9 mouse cellular contexts compared by ENCODE assay signal in genomic region chr5:115509790-115510689, GRCm38 (mm10). TPM values are rescaled to one million over a fixed set of nuclear protein-coding genes. Genes with fewer than 3 reads are reported as not detected.
A peak's percentile ranks its signal among the peaks of the same experiment; 100 is the strongest.
DNase-seq lines count a peak whose midpoint lies in the region; ATAC-seq lines count a peak whose summit lies in the region.
"Had no signal": no experiment of that assay in that cellular context is flagged by ENCODE, and none has a peak within 500 bp of the region (broad histone marks: within the 10 kb centered on the region; RNA-seq: fewer than 3 reads in every experiment).

No protein-coding gene starts in this region.

- ATAC-seq in heart, embryonic 16.5 days (replicated peaks; ENCODE audit: extremely low read depth, insufficient read depth, low FRiP score): no peak
- peak; percentile 38 for ATAC-seq in megakaryocyte, adult 5-6 weeks (ENCODE audit: poor library complexity, severe bottlenecking)

- peak overlapping the region; percentile 78 for H3K27ac ChIP-seq in heart, embryonic 16.5 days (ENCODE audit: low read length)

- H3K36me3 ChIP-seq in heart, embryonic 16.5 days (ENCODE audit: control insufficient read depth, insufficient read depth): peaks cover 2% of the 10 kb centered on the region; the same call in 1 of the 2 replicates

- WGBS in heart, embryonic 16.5 days: 72% methylated on average over 15 of the region's 15 CpGs

- no peaks in the 10 kb centered on the region for H3K27me3 ChIP-seq in heart, embryonic 16.5 days (ENCODE audit: control insufficient read depth, insufficient read depth, low read length)

- peak overlapping the region; percentile 92 for H3K9ac ChIP-seq in heart, embryonic 16.5 days (ENCODE audit: low read length)

- intact Hi-C loops in heart, postnatal 25 days (cut with DNase I): no loop called here

- no peaks in the 10 kb centered on the region for H3K9me3 ChIP-seq in heart, embryonic 16.5 days (replicated peaks; ENCODE audit: control insufficient read depth, low read length)

- DNase-seq in heart, adult 11 months: peak; percentile 95
- DNase-seq in heart, postnatal 25 days (ENCODE audit: low spot score): no peak
- peak; percentile 42 for DNase-seq in NIH3T3 (ENCODE audit: low read depth)
- no peak for DNase-seq in B cell, adult 2 months
- DNase-seq in spleen, postnatal 36 days (ENCODE audit: low spot score in 2 of 2): no peak
- DNase-seq in adrenal gland, postnatal 25 days: no peak

- peaks cover 45% of the 10 kb centered on the region for H3K4me1 ChIP-seq in heart, embryonic 16.5 days (ENCODE audit: control insufficient read depth, insufficient read depth, low read length)

- peak overlapping the region; percentile 88 for H3K4me3 ChIP-seq in heart, embryonic 16.5 days (ENCODE audit: low read length)
- H3K4me3 ChIP-seq: erythroblast, embryonic 14.5 days had no signal

- H3K4me2 ChIP-seq in heart, embryonic 16.5 days (ENCODE audit: low read depth, low read length): peak overlapping the region; percentile 87

RNA-seq across cellular contexts. Expression of gene Pxn, which starts 3.6 kb away (rescaled TPM):
- 10 to 100 TPM; 34.4 to 39.5 TPM for total RNA-seq in heart, postnatal 25 days (2021)
- 39.1 and 40.6 TPM in 2 replicates for polyA plus RNA-seq in heart, embryonic 16.5 days (2015; fragmentation: Nextera tagmentation; extraction: Ambion mirVana)
- total RNA-seq in megakaryocyte, adult 5-6 weeks (2015): 81.3 and 93.8 TPM in 2 replicates
- 151 and 199 TPM in 2 replicates for total RNA-seq in megakaryocyte, adult 5-6 weeks (2017)
- 38.4 and 45.8 TPM in 2 replicates for total RNA-seq in adrenal gland, postnatal 25 days (2021)

RNA-seq across cellular contexts. Expression of gene Sirt4, which starts 25.5 kb away (rescaled TPM):
- 10 to 100 TPM; 16.8 to 18.5 TPM for total RNA-seq in heart, postnatal 25 days (2021)
- polyA plus RNA-seq in heart, embryonic 16.5 days (2015; fragmentation: Nextera tagmentation; extraction: Ambion mirVana): 18.7 and 24.0 TPM in 2 replicates
- 3.6 and 5.4 TPM in 2 replicates for total RNA-seq in megakaryocyte, adult 5-6 weeks (2015)
- total RNA-seq in megakaryocyte, adult 5-6 weeks (2017): 2.0 and 3.3 TPM in 2 replicates
- total RNA-seq in adrenal gland, postnatal 25 days (2021): 25.2 and 38.3 TPM in 2 replicates

RNA-seq across cellular contexts. Expression of gene Pla2g1b, which starts 44.0 kb away (rescaled TPM):
- not detected for total RNA-seq in heart, postnatal 25 days (2021)
- polyA plus RNA-seq in heart, embryonic 16.5 days (2015; fragmentation: Nextera tagmentation; extraction: Ambion mirVana): 0.46 and 0.92 TPM in 2 replicates
- not detected in 2 replicates for total RNA-seq in megakaryocyte, adult 5-6 weeks (2015)
- not detected in 2 replicates for total RNA-seq in megakaryocyte, adult 5-6 weeks (2017)
- not detected in 2 replicates for total RNA-seq in adrenal gland, postnatal 25 days (2021)
- polyA plus RNA-seq: erythroblast, embryonic 14.5 days had no signal

RNA-seq across cellular contexts. Expression of gene Rplp0, which starts 49.2 kb away (rescaled TPM):
- total RNA-seq in heart, postnatal 25 days (2021): 100 to 1,000 TPM; 651 to 667 TPM
- 1,003 and 1,029 TPM in 2 replicates for polyA plus RNA-seq in heart, embryonic 16.5 days (2015; fragmentation: Nextera tagmentation; extraction: Ambion mirVana)
- 1,875 and 2,228 TPM in 2 replicates for total RNA-seq in megakaryocyte, adult 5-6 weeks (2015)
- 1,202 and 1,250 TPM in 2 replicates for total RNA-seq in megakaryocyte, adult 5-6 weeks (2017)
- total RNA-seq in adrenal gland, postnatal 25 days (2021): 743 and 806 TPM in 2 replicates

RNA-seq across cellular contexts. Expression of gene Gcn1l1, which starts 55.0 kb away (rescaled TPM):
- total RNA-seq in heart, postnatal 25 days (2021): 10 to 100 TPM; 38.4 to 42.8 TPM
- 20.9 and 27.6 TPM in 2 replicates for polyA plus RNA-seq in heart, embryonic 16.5 days (2015; fragmentation: Nextera tagmentation; extraction: Ambion mirVana)
- 9.0 and 9.2 TPM in 2 replicates for total RNA-seq in megakaryocyte, adult 5-6 weeks (2015)
- total RNA-seq in megakaryocyte, adult 5-6 weeks (2017): 13.2 and 13.4 TPM in 2 replicates
- 71.9 and 76.6 TPM in 2 replicates for total RNA-seq in adrenal gland, postnatal 25 days (2021)

Comparison
In these comparisons a context has a peak if more than half of its experiments do, and no peak if none do; other contexts are left out.
1. DNase-seq: peak in heart, adult 11 months (single experiment) and NIH3T3 (single experiment); none in heart, postnatal 25 days (single experiment), B cell, adult 2 months (0 of 2), spleen, postnatal 36 days (0 of 2) and adrenal gland, postnatal 25 days (single experiment).